Mouse (Mus musculus): Measurements from ENCODE around the gene B4galt2. TPM values are rescaled to one million over a fixed set of nuclear protein-coding genes. Genes with fewer than 3 reads are reported as not detected.

Gene B4galt2
- total and polyA plus RNA-seq, 2 experiments from 2014 or later, result 92.9 to 337 TPM

GRCm38 (mm10) chr4:117873615-117874014 is 9.7 kb downstream of the B4galt2 start:
- Histone ChIP-seq H3K9ac (replicated peaks; ENCODE audit: low read length, poor library complexity, severe bottlenecking) (no peak overlapping the region), H3K4me1 (ENCODE audit: insufficient read depth, low read length) (no peaks in the 10 kb centered on the region), H3K36me3 (ENCODE audit: insufficient read depth, low read length) (peaks cover 33% of the 10 kb centered on the region), H3K4me3 (ENCODE audit: low read depth, low read length) (no peak overlapping the region), H3K27ac (ENCODE audit: low read depth, low read length) (no peak overlapping the region), H3K9me3 (ENCODE audit: low read length) (no peaks in the 10 kb centered on the region), H3K4me2 (ENCODE audit: low read depth, low read length, poor library complexity, severe bottlenecking) (no peak overlapping the region), H3K27me3 (ENCODE audit: insufficient read depth, low read length) (no peaks in the 10 kb centered on the region)
- no peak for DNase-seq (ENCODE audit: low spot score)
- ATAC-seq (ENCODE audit: low FRiP score), result no peak
- TF ChIP-seq CTCF (IDR thresholded peaks at IDR 0.05), result no peak
- 93% methylated on average over 9 of the region's 9 CpGs for WGBS

- H3K4me3 ChIP-seq (ENCODE audit: low read depth, low read length), result no peak within 1 kb of the TSS
- no peaks in the 10 kb centered on the region for H3K9me3 ChIP-seq (ENCODE audit: low read length)
- peak within 1 kb of the TSS; percentile 24; the same call in 1 of the 2 replicates for H3K4me2 ChIP-seq (ENCODE audit: low read depth, low read length, poor library complexity, severe bottlenecking)
- no peak for TF ChIP-seq CTCF (IDR thresholded peaks at IDR 0.05)
- WGBS, result 6% methylated on average over 14 of the region's 14 CpGs
- no peak for ATAC-seq (ENCODE audit: low FRiP score)
- DNase-seq (ENCODE audit: low spot score), result no peak
- 0 out of 2 replicates have a peak within 1 kb of the TSS, but pooled peaks have one; percentile 33 for H3K9ac ChIP-seq (replicated peaks; ENCODE audit: low read length, poor library complexity, severe bottlenecking)
- peaks cover 28% of the 10 kb centered on the region for H3K36me3 ChIP-seq (ENCODE audit: insufficient read depth, low read length)
- no peak within 1 kb of the TSS for H3K27ac ChIP-seq (ENCODE audit: low read depth, low read length)
- H3K27me3 ChIP-seq (ENCODE audit: insufficient read depth, low read length), result no peaks in the 10 kb centered on the region
- H3K4me1 ChIP-seq (ENCODE audit: insufficient read depth, low read length), result no peaks in the 10 kb centered on the region
Observed at GRCm38 (mm10) chr4:117872471-117872886, 10.8 kb downstream of the B4galt2 start, which contains the start of gene Ccdc24. TSS of gene Ccdc24 (minus strand) at chr4:117872557.

DNA sequence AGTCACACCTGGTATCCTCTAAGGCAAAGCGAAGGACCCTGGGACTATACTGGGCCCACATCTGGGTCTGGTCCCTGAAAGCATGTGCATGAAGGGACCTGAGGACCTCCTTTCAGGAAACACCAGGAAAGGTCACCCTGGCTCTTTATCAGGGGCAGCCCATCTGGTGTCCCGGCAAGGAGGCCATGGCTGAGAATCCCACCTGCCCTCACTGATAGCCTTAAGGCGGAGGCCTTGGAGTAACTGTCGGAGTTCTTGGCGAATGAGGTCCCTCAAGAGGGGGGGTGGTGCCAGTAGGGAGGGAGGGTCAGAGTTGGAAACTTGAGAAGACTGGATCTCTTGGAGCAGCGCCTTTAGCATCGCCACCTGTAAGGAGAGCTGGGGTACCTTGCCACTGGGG is 11.5 kb downstream of the B4galt2 start:
- TF ChIP-seq CTCF (IDR thresholded peaks at IDR 0.05), result no peak
- Histone ChIP-seq H3K27ac (ENCODE audit: low read depth, low read length) (no peak overlapping the region), H3K9me3 (ENCODE audit: low read length) (no peaks in the 10 kb centered on the region), H3K4me2 (ENCODE audit: low read depth, low read length, poor library complexity, severe bottlenecking) (no peak overlapping the region), H3K27me3 (ENCODE audit: insufficient read depth, low read length) (no peaks in the 10 kb centered on the region), H3K36me3 (ENCODE audit: insufficient read depth, low read length) (peaks cover 22% of the 10 kb centered on the region), H3K9ac (replicated peaks; ENCODE audit: low read length, poor library complexity, severe bottlenecking) (no peak overlapping the region), H3K4me1 (ENCODE audit: insufficient read depth, low read length) (no peaks in the 10 kb centered on the region), H3K4me3 (ENCODE audit: low read depth, low read length) (no peak overlapping the region)
- 71% methylated on average over 7 of the region's 7 CpGs for WGBS
- no peak for ATAC-seq (ENCODE audit: low FRiP score)
- DNase-seq (ENCODE audit: low spot score), result no peak

- Histone ChIP-seq H3K9ac (replicated peaks; ENCODE audit: low read length, poor library complexity, severe bottlenecking) (no peak overlapping the region), H3K27me3 (ENCODE audit: insufficient read depth, low read length) (no peaks in the 10 kb centered on the region), H3K36me3 (ENCODE audit: insufficient read depth, low read length) (peaks cover 17% of the 10 kb centered on the region), H3K9me3 (ENCODE audit: low read length) (no peaks in the 10 kb centered on the region), H3K4me2 (ENCODE audit: low read depth, low read length, poor library complexity, severe bottlenecking) (no peak overlapping the region), H3K4me1 (ENCODE audit: insufficient read depth, low read length) (0 out of 2 replicates have a peak, but pooled peaks cover 3% of the 10 kb centered on the region), H3K4me3 (ENCODE audit: low read depth, low read length) (no peak overlapping the region), H3K27ac (ENCODE audit: low read depth, low read length) (no peak overlapping the region)
- no peak for ATAC-seq (ENCODE audit: low FRiP score)
- no peak for TF ChIP-seq CTCF (IDR thresholded peaks at IDR 0.05)
- DNase-seq (ENCODE audit: low spot score), result no peak
- WGBS, result 63% methylated on average over 1 of the region's 1 CpGs
Observed at GRCm38 (mm10) chr4:117870437-117870836, 12.8 kb downstream of the B4galt2 start.

GRCm38 (mm10) chr4:117869317-117869716 is 14.0 kb downstream of the B4galt2 start:
- peak; percentile 27 for DNase-seq (ENCODE audit: low spot score)
- H3K36me3 ChIP-seq (ENCODE audit: insufficient read depth, low read length), result peaks cover 13% of the 10 kb centered on the region
- TF ChIP-seq CTCF (IDR thresholded peaks at IDR 0.05), result no peak
- no peaks in the 10 kb centered on the region for H3K27me3 ChIP-seq (ENCODE audit: insufficient read depth, low read length)
- H3K9me3 ChIP-seq (ENCODE audit: low read length), result no peaks in the 10 kb centered on the region
- H3K27ac ChIP-seq (ENCODE audit: low read depth, low read length), result no peak overlapping the region
- H3K9ac ChIP-seq (replicated peaks; ENCODE audit: low read length, poor library complexity, severe bottlenecking), result no peak overlapping the region
- 84% methylated on average over 9 of the region's 9 CpGs for WGBS
- H3K4me2 ChIP-seq (ENCODE audit: low read depth, low read length, poor library complexity, severe bottlenecking), result no peak overlapping the region
- no peak overlapping the region for H3K4me3 ChIP-seq (ENCODE audit: low read depth, low read length)
- 0 out of 2 replicates have a peak, but pooled peaks cover 3% of the 10 kb centered on the region for H3K4me1 ChIP-seq (ENCODE audit: insufficient read depth, low read length)
- no peak for ATAC-seq (ENCODE audit: low FRiP score)

- no peaks in the 10 kb centered on the region for H3K27me3 ChIP-seq (ENCODE audit: insufficient read depth, low read length)
- H3K36me3 ChIP-seq (ENCODE audit: insufficient read depth, low read length), result peaks cover 3% of the 10 kb centered on the region; the same call in 1 of the 2 replicates
- H3K9ac ChIP-seq (replicated peaks; ENCODE audit: low read length, poor library complexity, severe bottlenecking), result no peak overlapping the region
- H3K9me3 ChIP-seq (ENCODE audit: low read length), result no peaks in the 10 kb centered on the region
- peak; percentile 79 for TF ChIP-seq CTCF (IDR thresholded peaks at IDR 0.05)
- 0 out of 2 replicates have a peak, but pooled peaks cover 3% of the 10 kb centered on the region for H3K4me1 ChIP-seq (ENCODE audit: insufficient read depth, low read length)
- H3K4me2 ChIP-seq (ENCODE audit: low read depth, low read length, poor library complexity, severe bottlenecking), result no peak overlapping the region
- H3K4me3 ChIP-seq (ENCODE audit: low read depth, low read length), result no peak overlapping the region
- H3K27ac ChIP-seq (ENCODE audit: low read depth, low read length), result no peak overlapping the region
- WGBS, result 18% methylated on average over 24 of the region's 24 CpGs
- DNase-seq (ENCODE audit: low spot score) (peak; percentile 57), ATAC-seq (ENCODE audit: low FRiP score) (0 out of 2 replicates have a peak, but pooled peaks have one; percentile 21)
Observed at GRCm38 (mm10) chr4:117867823-117868222, 15.5 kb downstream of the B4galt2 start.

Measured in midbrain, postnatal 0 days (tissue).